Mouse (Mus musculus): ENCODE data around the gene Rusc2.

- TF ChIP-seq EP300 (IDR thresholded peaks at IDR 0.05; ENCODE audit: low read depth) (no peak), CTCF (IDR thresholded peaks at IDR 0.05; ENCODE audit: low read depth) (no peak)
Observed at GRCm38 (mm10) chr4:43364914-43365560, 16.7 kb upstream of the Rusc2 start.

All from liver, postnatal 0 days (tissue).